Mouse (Mus musculus) megakaryocyte progenitor cell, adult 5-6 weeks (primary cell): ENCODE data around the gene Ntrk3. TPM values are rescaled to one million over a fixed set of nuclear protein-coding genes. Genes with fewer than 3 reads are reported as not detected.
A peak's percentile ranks its signal among the peaks of the same experiment; 100 is the strongest.

Experiments
- ATAC-seq: replicated peaks from 2 replicates; pipeline ENCODE4 v1.8.0; 2016; ENCODE audit warnings: mild to moderate bottlenecking, moderate TSS enrichment, inconsistent platforms; ENCODE audit not compliant: poor library complexity
- total RNA-seq, 2 experiments: library from RNA; stranded (forward) in 1 of 2; stranded (reverse) in 1 of 2; fragments of 157-497, 149-512 nt in 1 of 2; fragments of 200-1000 nt in 1 of 2; gene quantifications; 2 replicates each; pipeline versions ENCODE4 v1.2.3 to v1.2.4; 2015 to 2017

Ntrk3 gene
- total RNA-seq (2015) = not detected in 2 replicates
- not detected in 2 replicates for total RNA-seq (2017)

- ATAC-seq = no peak
Measured at GRCm38 (mm10) chr7:78737614-78738210, at the start of gene Ntrk3. TSS of gene Ntrk3 (minus strand) at chr7:78738012.

GRCm38 (mm10) chr7:78785906-78786305 is 48.1 kb upstream of the Ntrk3 start:
- no peak for ATAC-seq

- peak; percentile 99 for ATAC-seq
Measured at GRCm38 (mm10) chr7:78782639-78783581, 45.1 kb upstream of the Ntrk3 start, which contains the start of the genes Mrps11 and Mrpl46. TSS of gene Mrps11 (plus strand) at chr7:78783119. TSS of gene Mrpl46 (minus strand) at chr7:78783531.

GRCm38 (mm10) chr7:78778741-78779140 is 40.9 kb upstream of the Ntrk3 start:
- ATAC-seq = no peak

GRCm38 (mm10) chr7:78770936-78771335 is 33.1 kb upstream of the Ntrk3 start:
- ATAC-seq = no peak

GRCm38 (mm10) chr7:78769075-78769652 is 31.4 kb upstream of the Ntrk3 start:
- ATAC-seq = no peak

GRCm38 (mm10) chr7:78767929-78768531 is 30.2 kb upstream of the Ntrk3 start:
- no peak for ATAC-seq

GRCm38 (mm10) chr7:78766019-78766683 is 28.3 kb upstream of the Ntrk3 start:
- peak; percentile 99 for ATAC-seq

- no peak for ATAC-seq
Measured at GRCm38 (mm10) chr7:78765215-78765631, 27.4 kb upstream of the Ntrk3 start.

GRCm38 (mm10) chr7:78763801-78764200 is 26.0 kb upstream of the Ntrk3 start:
- no peak for ATAC-seq

GRCm38 (mm10) chr7:78754458-78755000 is 16.7 kb upstream of the Ntrk3 start:
- ATAC-seq = no peak

- no peak for ATAC-seq
Measured at GRCm38 (mm10) chr7:78753752-78754457, 16.1 kb upstream of the Ntrk3 start.

- no peak for ATAC-seq
Measured at GRCm38 (mm10) chr7:78752961-78753360, 15.1 kb upstream of the Ntrk3 start.

GRCm38 (mm10) chr7:78743731-78744385 is 6.0 kb upstream of the Ntrk3 start:
- no peak for ATAC-seq

- ATAC-seq = no peak
Measured at GRCm38 (mm10) chr7:78739351-78740000, 1.7 kb upstream of the Ntrk3 start.

GRCm38 (mm10) chr7:78737196-78737595 is 616 bp downstream of the Ntrk3 start:
- ATAC-seq = no peak

- ATAC-seq = no peak
Measured at GRCm38 (mm10) chr7:78731391-78731790, 6.4 kb downstream of the Ntrk3 start.

- ATAC-seq = no peak
Measured at GRCm38 (mm10) chr7:78724591-78724990, 13.2 kb downstream of the Ntrk3 start.

GRCm38 (mm10) chr7:78722051-78722450 is 15.8 kb downstream of the Ntrk3 start:
- 0 out of 2 replicates have a peak, but pooled peaks have one; percentile 32 for ATAC-seq
